Mouse (Mus musculus): ENCODE measurements around the gene C2cd4c. TPM values are rescaled to one million over a fixed set of nuclear protein-coding genes. Genes with fewer than 3 reads are reported as not detected.

The C2cd4c gene
- polyA plus RNA-seq, 1 experiment from 2014 or later: not detected

DNA sequence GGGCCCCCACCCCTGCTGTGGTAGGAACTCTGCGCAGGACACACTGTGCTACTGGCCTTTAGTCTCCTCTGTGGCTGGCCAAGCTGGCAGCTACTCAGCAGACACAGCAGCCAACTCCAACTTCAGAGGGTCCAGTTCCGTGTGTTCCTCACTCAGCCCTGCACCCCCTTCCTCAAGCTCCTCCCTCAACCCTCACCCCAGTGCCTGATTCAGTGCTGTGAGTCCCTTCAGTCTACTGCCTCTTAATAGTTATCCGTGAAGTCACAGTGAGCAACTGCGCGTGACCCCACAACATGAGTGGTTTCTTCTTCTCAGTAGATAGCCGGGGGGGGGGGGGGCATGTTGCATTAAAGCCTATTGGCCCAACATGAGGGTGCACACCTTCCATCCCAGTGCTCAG, 40.2 kb downstream of the C2cd4c start:
- Histone ChIP-seq H3K9ac (no peak overlapping the region), H3K4me2 (no peak overlapping the region), H3K27ac (no peak overlapping the region), H3K9me3 (no peaks in the 10 kb centered on the region), H3K4me1 (no peaks in the 10 kb centered on the region), H3K4me3 (replicated peaks) (no peak overlapping the region), H3K36me3 (replicated peaks) (no peaks in the 10 kb centered on the region), H3K27me3 (no peaks in the 10 kb centered on the region)
- WGBS: 89% methylated on average over 6 of the region's 6 CpGs
- no peak for ATAC-seq (ENCODE audit: low FRiP score)

- Histone ChIP-seq H3K27me3 (no peaks in the 10 kb centered on the region), H3K4me3 (replicated peaks) (no peak overlapping the region), H3K9me3 (no peaks in the 10 kb centered on the region), H3K9ac (no peak overlapping the region), H3K4me2 (no peak overlapping the region), H3K4me1 (no peaks in the 10 kb centered on the region), H3K27ac (no peak overlapping the region), H3K36me3 (replicated peaks) (no peaks in the 10 kb centered on the region)
- ATAC-seq (ENCODE audit: low FRiP score): no peak
- WGBS: 95% methylated on average over 2 of the region's 2 CpGs
These were observed 42.5 kb downstream of the C2cd4c start for GRCm38 (mm10) chr10:79571314-79571713.

GRCm38 (mm10) chr10:79569921-79570320, 43.9 kb downstream of the C2cd4c start:
- Histone ChIP-seq H3K4me3 (replicated peaks) (no peak overlapping the region), H3K4me1 (no peaks in the 10 kb centered on the region), H3K27me3 (no peaks in the 10 kb centered on the region), H3K27ac (no peak overlapping the region), H3K9ac (no peak overlapping the region), H3K4me2 (no peak overlapping the region), H3K36me3 (replicated peaks) (no peaks in the 10 kb centered on the region), H3K9me3 (peaks cover 4% of the 10 kb centered on the region; the same call in 1 of the 2 replicates)
- WGBS: 91% methylated on average over 5 of the region's 5 CpGs
- ATAC-seq (ENCODE audit: low FRiP score): no peak

DNA sequence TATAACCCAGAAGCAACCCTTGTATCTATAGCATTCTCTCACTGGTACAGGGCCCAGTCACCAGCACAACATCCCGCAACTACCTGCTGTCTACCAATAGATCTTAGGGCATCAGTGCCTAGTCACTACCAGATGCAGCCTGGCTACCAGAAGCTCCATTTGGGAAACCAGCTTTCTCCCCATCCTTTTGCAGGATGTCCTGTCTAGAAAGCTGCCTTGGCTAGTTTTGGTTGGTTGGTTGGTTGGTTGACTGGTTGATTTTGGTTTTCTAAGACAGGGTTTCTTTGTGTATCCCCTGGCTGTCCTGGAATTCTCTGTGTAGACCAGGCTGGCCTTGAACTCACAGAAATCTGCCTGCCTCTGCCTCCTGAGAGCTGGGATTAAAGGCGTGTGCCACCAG, 54.1 kb downstream of the C2cd4c start:
- H3K4me1 ChIP-seq: 0 out of 2 replicates have a peak, but pooled peaks cover 5% of the 10 kb centered on the region
- no peak overlapping the region for H3K27ac ChIP-seq
- no peaks in the 10 kb centered on the region for H3K27me3 ChIP-seq
- no peaks in the 10 kb centered on the region for H3K36me3 ChIP-seq (replicated peaks)
- peaks cover 2% of the 10 kb centered on the region; the same call in 1 of the 2 replicates for H3K9me3 ChIP-seq
- H3K4me3 ChIP-seq (replicated peaks): no peak overlapping the region
- 86% methylated on average over 2 of the region's 2 CpGs for WGBS
- no peak overlapping the region for H3K9ac ChIP-seq
- no peak for ATAC-seq (ENCODE audit: low FRiP score)
- no peak overlapping the region for H3K4me2 ChIP-seq

GRCm38 (mm10) chr10:79557496-79557895, 56.3 kb downstream of the C2cd4c start:
- Histone ChIP-seq H3K4me3 (replicated peaks) (no peak overlapping the region), H3K36me3 (replicated peaks) (no peaks in the 10 kb centered on the region), H3K9ac (no peak overlapping the region), H3K27me3 (no peaks in the 10 kb centered on the region), H3K4me2 (no peak overlapping the region), H3K27ac (no peak overlapping the region), H3K4me1 (peaks cover 25% of the 10 kb centered on the region), H3K9me3 (no peaks in the 10 kb centered on the region)
- ATAC-seq (ENCODE audit: low FRiP score): no peak
- 96% methylated on average over 5 of the region's 5 CpGs for WGBS

- no peaks in the 10 kb centered on the region for H3K36me3 ChIP-seq (replicated peaks)
- no peak for ATAC-seq (ENCODE audit: low FRiP score)
- H3K27me3 ChIP-seq: no peaks in the 10 kb centered on the region
- peaks cover 29% of the 10 kb centered on the region for H3K4me1 ChIP-seq
- H3K9me3 ChIP-seq: no peaks in the 10 kb centered on the region
- WGBS: 89% methylated on average over 5 of the region's 5 CpGs
- no peak overlapping the region for H3K4me2 ChIP-seq
- H3K27ac ChIP-seq: no peak overlapping the region
- no peak overlapping the region for H3K4me3 ChIP-seq (replicated peaks)
- no peak overlapping the region for H3K9ac ChIP-seq
These were observed 56.9 kb downstream of the C2cd4c start for GRCm38 (mm10) chr10:79556951-79557350.

Other genes with a start within 250 kb of the C2cd4c start
- gene Vmn2r83, start 145.3 kb downstream of the C2cd4c start, polyA plus RNA-seq (2016; fragmentation: Nextera tagmentation; extraction: Ambion mirVana): not detected in 2 replicates
- gene Plpp2, start 80.2 kb downstream of the C2cd4c start, polyA plus RNA-seq (2016; fragmentation: Nextera tagmentation; extraction: Ambion mirVana): 9.2 and 10.6 TPM in 2 replicates
- gene Mier2, start 58.8 kb downstream of the C2cd4c start, polyA plus RNA-seq (2016; fragmentation: Nextera tagmentation; extraction: Ambion mirVana): 69.0 and 70.6 TPM in 2 replicates
- gene Theg, start 26.7 kb downstream of the C2cd4c start, polyA plus RNA-seq (2016; fragmentation: Nextera tagmentation; extraction: Ambion mirVana): not detected in 2 replicates
- gene Shc2, start 23.9 kb upstream of the C2cd4c start, polyA plus RNA-seq (2016; fragmentation: Nextera tagmentation; extraction: Ambion mirVana): 11.9 and 12.7 TPM in 2 replicates
- gene Odf3l2, start 31.7 kb upstream of the C2cd4c start, polyA plus RNA-seq (2016; fragmentation: Nextera tagmentation; extraction: Ambion mirVana): not detected in 2 replicates
- gene Madcam1, start 50.5 kb upstream of the C2cd4c start, polyA plus RNA-seq (2016; fragmentation: Nextera tagmentation; extraction: Ambion mirVana): 0.99 and 1.0 TPM in 2 replicates
- gene Tpgs1, start 55.3 kb upstream of the C2cd4c start, polyA plus RNA-seq (2016; fragmentation: Nextera tagmentation; extraction: Ambion mirVana): 61.0 and 62.5 TPM in 2 replicates
- 129 and 141 TPM in 2 replicates for gene Cdc34, start 68.2 kb upstream of the C2cd4c start, polyA plus RNA-seq (2016; fragmentation: Nextera tagmentation; extraction: Ambion mirVana)
- 1.1 and 1.6 TPM in 2 replicates for gene Gzmm, start 75.0 kb upstream of the C2cd4c start, polyA plus RNA-seq (2016; fragmentation: Nextera tagmentation; extraction: Ambion mirVana)
- 474 and 500 TPM in 2 replicates for gene Bsg, start 90.5 kb upstream of the C2cd4c start, polyA plus RNA-seq (2016; fragmentation: Nextera tagmentation; extraction: Ambion mirVana)
- gene Hcn2, start 102.6 kb upstream of the C2cd4c start, polyA plus RNA-seq (2016; fragmentation: Nextera tagmentation; extraction: Ambion mirVana): 0.11 and 0.18 TPM in 2 replicates
- 43.7 and 47.6 TPM in 2 replicates for gene Polrmt, start 132.6 kb upstream of the C2cd4c start, polyA plus RNA-seq (2016; fragmentation: Nextera tagmentation; extraction: Ambion mirVana)
- gene Fgf22, start 141.1 kb upstream of the C2cd4c start, polyA plus RNA-seq (2016; fragmentation: Nextera tagmentation; extraction: Ambion mirVana): 0.47 and 0.68 TPM in 2 replicates
- 96.8 and 103 TPM in 2 replicates for gene Rnf126, start 152.9 kb upstream of the C2cd4c start, polyA plus RNA-seq (2016; fragmentation: Nextera tagmentation; extraction: Ambion mirVana)
- gene Fstl3, start 163.2 kb upstream of the C2cd4c start, polyA plus RNA-seq (2016; fragmentation: Nextera tagmentation; extraction: Ambion mirVana): 0.55 and 1.0 TPM in 2 replicates
- 0.09 TPM in 1 of 2 replicates, not detected in the other for gene Prss57, start 176.9 kb upstream of the C2cd4c start, polyA plus RNA-seq (2016; fragmentation: Nextera tagmentation; extraction: Ambion mirVana)
- 184 and 194 TPM in 2 replicates for gene Palm, start 179.5 kb upstream of the C2cd4c start, polyA plus RNA-seq (2016; fragmentation: Nextera tagmentation; extraction: Ambion mirVana)
- 0.81 and 1.1 TPM in 2 replicates for gene Misp, start 207.0 kb upstream of the C2cd4c start, polyA plus RNA-seq (2016; fragmentation: Nextera tagmentation; extraction: Ambion mirVana)
- 223 TPM in 2 replicates for gene Ptbp1, start 240.4 kb upstream of the C2cd4c start, polyA plus RNA-seq (2016; fragmentation: Nextera tagmentation; extraction: Ambion mirVana)

All from forebrain, embryonic 12.5 days (tissue).